Mouse (Mus musculus): ENCODE measurements around the gene Bsn.

- TF ChIP-seq CTCF (IDR thresholded peaks at IDR 0.05; ENCODE audit: low read depth, low read length) (no peak), POLR2A (IDR thresholded peaks at IDR 0.05; ENCODE audit: borderline replicate concordance, low read depth, low read length) (no peak)
These were observed 27.9 kb upstream of the Bsn start for GRCm38 (mm10) chr9:108217936-108218543.
